Mouse (Mus musculus) intestine, embryonic 15.5 days (tissue): Measurements from ENCODE around the gene Rasgef1b. TPM values are rescaled to one million over a fixed set of nuclear protein-coding genes. Genes with fewer than 3 reads are reported as not detected.

ENCODE experiments used
- ATAC-seq: fragments of 200-750 bp; cut with Nextera tagmentation; 2 replicates; pipeline ENCODE4 v1.8.0; 2017; ENCODE audit warnings: moderate TSS enrichment, moderate library complexity
- H3K27ac ChIP-seq: fragments of 300-500 bp; sonication (generic); 2 replicates; pipeline ENCODE4 v1.5.1; 2015; ENCODE audit warnings: mild to moderate bottlenecking, inconsistent platforms
- H3K27me3 ChIP-seq: fragments of 300-500 bp; sonication (generic); replicated peaks from 2 replicates; pipeline ENCODE4 v1.6.1; 2015; ENCODE audit warnings: inconsistent platforms
- H3K36me3 ChIP-seq: fragments of 300-500 bp; sonication (generic); 2 replicates; pipeline ENCODE4 v1.6.1; 2015; ENCODE audit warnings: inconsistent platforms
- H3K4me1 ChIP-seq: fragments of 300-500 bp; sonication (generic); replicated peaks from 2 replicates; pipeline ENCODE4 v1.6.1; 2015; ENCODE audit warnings: inconsistent platforms
- H3K4me2 ChIP-seq: fragments of 300-500 bp; sonication (generic); replicated peaks from 2 replicates; pipeline ENCODE4 v1.6.1; 2015; ENCODE audit warnings: mild to moderate bottlenecking, inconsistent platforms
- H3K4me3 ChIP-seq: fragments of 300-500 bp; sonication (generic); replicated peaks from 2 replicates; pipeline ENCODE4 v1.5.1; 2015; ENCODE audit warnings: inconsistent platforms
- H3K9ac ChIP-seq: fragments of 300-500 bp; sonication (generic); 2 replicates; pipeline ENCODE4 v1.6.1; 2015; ENCODE audit warnings: inconsistent platforms
- H3K9me3 ChIP-seq: fragments of 300-500 bp; sonication (generic); 2 replicates; pipeline ENCODE4 v1.6.1; 2016; ENCODE audit warnings: inconsistent platforms
- WGBS: fragments of 180-500 bp; shearing (Covaris S2); methylation state at CpG from one replicate; pipeline ENCODE4 v1.1.7; 2015; 5-methylcytosine and 5-hydroxymethylcytosine counted together
- polyA plus RNA-seq: library from polyadenylated mRNA; unstranded; fragments of >200 nt; fragmentation: Nextera tagmentation; extraction: Ambion mirVana; gene quantifications from 2 replicates; pipeline ENCODE4 v1.2.1, GENCODE M21; 2015

Gene Rasgef1b
- polyA plus RNA-seq, 1 experiment from 2014 or later: 8.9 TPM

GRCm38 (mm10) chr5:99445242-99445641 is 283.6 kb downstream of the Rasgef1b start:
- H3K4me3 ChIP-seq: no peak overlapping the region
- no peaks in the 10 kb centered on the region for H3K27me3 ChIP-seq
- H3K36me3 ChIP-seq: no peaks in the 10 kb centered on the region
- no peaks in the 10 kb centered on the region for H3K9me3 ChIP-seq
- H3K27ac ChIP-seq: no peak overlapping the region
- no peak for ATAC-seq
- 78% methylated on average over 5 of the region's 5 CpGs for WGBS
- H3K4me2 ChIP-seq: no peak overlapping the region
- no peak overlapping the region for H3K9ac ChIP-seq
- H3K4me1 ChIP-seq: no peaks in the 10 kb centered on the region

GRCm38 (mm10) chr5:99444777-99445176 is 284.1 kb downstream of the Rasgef1b start:
- no peaks in the 10 kb centered on the region for H3K36me3 ChIP-seq
- no peak overlapping the region for H3K27ac ChIP-seq
- H3K27me3 ChIP-seq: no peaks in the 10 kb centered on the region
- H3K9me3 ChIP-seq: no peaks in the 10 kb centered on the region
- H3K4me3 ChIP-seq: no peak overlapping the region
- H3K4me1 ChIP-seq: no peaks in the 10 kb centered on the region
- no peak overlapping the region for H3K9ac ChIP-seq
- no peak overlapping the region for H3K4me2 ChIP-seq
- WGBS: 77% methylated on average over 7 of the region's 7 CpGs
- ATAC-seq: no peak

- H3K36me3 ChIP-seq: no peaks in the 10 kb centered on the region
- no peak overlapping the region for H3K4me2 ChIP-seq
- no peak overlapping the region for H3K9ac ChIP-seq
- H3K4me3 ChIP-seq: no peak overlapping the region
- no peaks in the 10 kb centered on the region for H3K9me3 ChIP-seq
- no peaks in the 10 kb centered on the region for H3K4me1 ChIP-seq
- H3K27me3 ChIP-seq: no peaks in the 10 kb centered on the region
- WGBS: 79% methylated on average over 6 of the region's 6 CpGs
- ATAC-seq: no peak
- H3K27ac ChIP-seq: no peak overlapping the region
These were observed 288.8 kb downstream of the Rasgef1b start for GRCm38 (mm10) chr5:99440109-99440508.

- Histone ChIP-seq H3K9ac (no peak overlapping the region), H3K36me3 (no peaks in the 10 kb centered on the region), H3K4me1 (no peaks in the 10 kb centered on the region), H3K9me3 (no peaks in the 10 kb centered on the region), H3K4me2 (no peak overlapping the region), H3K27ac (no peak overlapping the region), H3K27me3 (no peaks in the 10 kb centered on the region), H3K4me3 (no peak overlapping the region)
- WGBS: 34% methylated on average over 1 of the region's 1 CpGs
- no peak for ATAC-seq
These were observed 290.3 kb downstream of the Rasgef1b start for GRCm38 (mm10) chr5:99438526-99438925.

GRCm38 (mm10) chr5:99434226-99434625 is 294.6 kb downstream of the Rasgef1b start:
- Histone ChIP-seq H3K4me1 (no peaks in the 10 kb centered on the region), H3K9me3 (no peaks in the 10 kb centered on the region), H3K27ac (no peak overlapping the region), H3K9ac (no peak overlapping the region), H3K36me3 (no peaks in the 10 kb centered on the region), H3K4me3 (no peak overlapping the region), H3K4me2 (no peak overlapping the region), H3K27me3 (no peaks in the 10 kb centered on the region)
- WGBS: 89% methylated on average over 4 of the region's 4 CpGs
- ATAC-seq: peak; percentile 62

GRCm38 (mm10) chr5:99432471-99432870 is 296.4 kb downstream of the Rasgef1b start:
- 95% methylated on average over 8 of the region's 8 CpGs for WGBS
- no peaks in the 10 kb centered on the region for H3K27me3 ChIP-seq

GRCm38 (mm10) chr5:99429273-99429672 is 299.6 kb downstream of the Rasgef1b start:
- H3K9ac ChIP-seq: no peak overlapping the region
- H3K4me1 ChIP-seq: peaks cover 4% of the 10 kb centered on the region; the same call in 1 of the 2 replicates
- no peak overlapping the region for H3K4me3 ChIP-seq
- H3K27ac ChIP-seq: no peak overlapping the region
- H3K9me3 ChIP-seq: no peaks in the 10 kb centered on the region
- no peak overlapping the region for H3K4me2 ChIP-seq
- WGBS: 76% methylated on average over 8 of the region's 8 CpGs
- no peaks in the 10 kb centered on the region for H3K27me3 ChIP-seq
- no peaks in the 10 kb centered on the region for H3K36me3 ChIP-seq
- no peak for ATAC-seq

More at GRCm38 (mm10) chr5:99432471-99432870, 296.4 kb downstream of the Rasgef1b start:
- Histone ChIP-seq H3K9me3 (no peaks in the 10 kb centered on the region), H3K4me1 (peaks cover 4% of the 10 kb centered on the region; the same call in 1 of the 2 replicates), H3K9ac (no peak overlapping the region), H3K27ac (no peak overlapping the region), H3K36me3 (no peaks in the 10 kb centered on the region), H3K4me2 (no peak overlapping the region), H3K4me3 (no peak overlapping the region)
- ATAC-seq: no peak

GRCm38 (mm10) chr5:99428648-99429047 is 300.2 kb downstream of the Rasgef1b start:
- no peak overlapping the region for H3K27ac ChIP-seq
- H3K36me3 ChIP-seq: no peaks in the 10 kb centered on the region
- no peaks in the 10 kb centered on the region for H3K9me3 ChIP-seq
- no peak overlapping the region for H3K4me3 ChIP-seq
- H3K9ac ChIP-seq: no peak overlapping the region
- H3K4me1 ChIP-seq: peaks cover 4% of the 10 kb centered on the region; the same call in 1 of the 2 replicates
- WGBS: 28% methylated on average over 5 of the region's 5 CpGs
- H3K4me2 ChIP-seq: no peak overlapping the region
- no peak; the same call in 1 of the 2 replicates for ATAC-seq
- H3K27me3 ChIP-seq: no peaks in the 10 kb centered on the region

- Histone ChIP-seq H3K36me3 (no peaks in the 10 kb centered on the region), H3K27me3 (no peaks in the 10 kb centered on the region), H3K4me2 (no peak overlapping the region), H3K27ac (no peak overlapping the region), H3K4me3 (no peak overlapping the region), H3K4me1 (peaks cover under 1% of the 10 kb centered on the region; the same call in 1 of the 2 replicates), H3K9ac (no peak overlapping the region), H3K9me3 (no peaks in the 10 kb centered on the region)
- WGBS: 76% methylated on average over 5 of the region's 5 CpGs
- ATAC-seq: no peak
These were observed 305.6 kb downstream of the Rasgef1b start for GRCm38 (mm10) chr5:99423271-99423670.

- no peaks in the 10 kb centered on the region for H3K27me3 ChIP-seq
- no peak overlapping the region for H3K4me3 ChIP-seq
- H3K9me3 ChIP-seq: no peaks in the 10 kb centered on the region
- H3K36me3 ChIP-seq: no peaks in the 10 kb centered on the region
- ATAC-seq: no peak
- no peak overlapping the region for H3K4me2 ChIP-seq
- 90% methylated on average over 4 of the region's 4 CpGs for WGBS
- H3K27ac ChIP-seq: no peak overlapping the region
- H3K4me1 ChIP-seq: no peaks in the 10 kb centered on the region
- H3K9ac ChIP-seq: no peak overlapping the region
These were observed 306.0 kb downstream of the Rasgef1b start for GRCm38 (mm10) chr5:99422856-99423255.

GRCm38 (mm10) chr5:99422092-99422491 is 306.8 kb downstream of the Rasgef1b start:
- ATAC-seq: no peak
- Histone ChIP-seq H3K9me3 (no peaks in the 10 kb centered on the region), H3K36me3 (no peaks in the 10 kb centered on the region), H3K27me3 (no peaks in the 10 kb centered on the region), H3K4me3 (no peak overlapping the region), H3K9ac (no peak overlapping the region), H3K27ac (no peak overlapping the region), H3K4me1 (no peaks in the 10 kb centered on the region), H3K4me2 (no peak overlapping the region)
- WGBS: 63% methylated on average over 6 of the region's 6 CpGs

- peak; percentile 69 for ATAC-seq
These were observed 309.0 kb downstream of the Rasgef1b start for GRCm38 (mm10) chr5:99419872-99420271.

GRCm38 (mm10) chr5:99416902-99417301 is 312.0 kb downstream of the Rasgef1b start:
- no peak overlapping the region for H3K27ac ChIP-seq
- H3K36me3 ChIP-seq: no peaks in the 10 kb centered on the region
- H3K4me1 ChIP-seq: no peaks in the 10 kb centered on the region
- 0 out of 2 replicates have a peak overlapping the region, but pooled peaks have one; percentile 9 for H3K4me2 ChIP-seq
- peak; percentile 79 for ATAC-seq
- H3K9me3 ChIP-seq: no peaks in the 10 kb centered on the region
- H3K9ac ChIP-seq: no peak overlapping the region
- no peak overlapping the region for H3K4me3 ChIP-seq
- H3K27me3 ChIP-seq: no peaks in the 10 kb centered on the region
- 74% methylated on average over 21 of the region's 21 CpGs for WGBS

More at GRCm38 (mm10) chr5:99419872-99420271, 309.0 kb downstream of the Rasgef1b start:
- H3K27ac ChIP-seq: no peak overlapping the region
- H3K36me3 ChIP-seq: no peaks in the 10 kb centered on the region
- H3K27me3 ChIP-seq: no peaks in the 10 kb centered on the region
- no peak overlapping the region for H3K9ac ChIP-seq
- H3K9me3 ChIP-seq: no peaks in the 10 kb centered on the region
- H3K4me2 ChIP-seq: no peak overlapping the region
- H3K4me1 ChIP-seq: no peaks in the 10 kb centered on the region
- H3K4me3 ChIP-seq: no peak overlapping the region
- WGBS: 46% methylated on average over 2 of the region's 2 CpGs
